Mouse (Mus musculus) bone marrow, adult 2 months (tissue): ENCODE measurements around the gene Rtn4rl1. TPM values are rescaled to one million over a fixed set of nuclear protein-coding genes. Genes with fewer than 3 reads are reported as not detected.

Experiments
- H3K27ac ChIP-seq: fragments of 200-500 bp; 2 replicates; pipeline ENCODE4 v1.5.1; 2012; ENCODE audit warnings: low read depth, mild to moderate bottlenecking, control low read depth, inconsistent platforms, low read length; ENCODE audit not compliant: control insufficient read depth, poor library complexity, insufficient read depth
- H3K4me1 ChIP-seq: fragments of 200-500 bp; 2 replicates; pipeline ENCODE4 v1.6.1; 2011; ENCODE audit warnings: low read length; ENCODE audit not compliant: control insufficient read depth, insufficient read depth
- H3K4me3 ChIP-seq: fragments of 200-500 bp; replicated peaks from 2 replicates; pipeline ENCODE3; 2011; ENCODE audit warnings: mild to moderate bottlenecking, low read depth, low read length, control low read depth; ENCODE audit not compliant: control insufficient read depth
- CTCF ChIP-seq: fragments of 200-500 bp; IDR thresholded peaks from 2 replicates; pipeline ENCODE4 v1.5.1; 2011; ENCODE audit warnings: low read length, control low read depth; ENCODE audit not compliant: control insufficient read depth, insufficient read depth
- POLR2A ChIP-seq: fragments of 200-500 bp; IDR thresholded peaks from 2 replicates; pipeline ENCODE4 v1.6.1; 2011; ENCODE audit warnings: low read depth, mild to moderate bottlenecking, control low read depth, low read length, borderline replicate concordance; ENCODE audit not compliant: control insufficient read depth
- WGBS: fragments of 180-500 bp; shearing (Covaris S2); methylation state at CpG from one replicate; pipeline ENCODE4 v1.1.7; 2018; 5-methylcytosine and 5-hydroxymethylcytosine counted together
- polyA plus RNA-seq: library from polyadenylated mRNA; stranded (reverse); fragments of >200 nt; gene quantifications from 2 replicates; pipeline ENCODE4 v1.2.4, GENCODE M21; 2011; ENCODE audit warnings: low replicate concordance; ENCODE audit not compliant: missing spikeins, insufficient read depth, insufficient read length

Rtn4rl1 gene
- polyA plus RNA-seq, 1 experiment = 0.85 TPM

DNA sequence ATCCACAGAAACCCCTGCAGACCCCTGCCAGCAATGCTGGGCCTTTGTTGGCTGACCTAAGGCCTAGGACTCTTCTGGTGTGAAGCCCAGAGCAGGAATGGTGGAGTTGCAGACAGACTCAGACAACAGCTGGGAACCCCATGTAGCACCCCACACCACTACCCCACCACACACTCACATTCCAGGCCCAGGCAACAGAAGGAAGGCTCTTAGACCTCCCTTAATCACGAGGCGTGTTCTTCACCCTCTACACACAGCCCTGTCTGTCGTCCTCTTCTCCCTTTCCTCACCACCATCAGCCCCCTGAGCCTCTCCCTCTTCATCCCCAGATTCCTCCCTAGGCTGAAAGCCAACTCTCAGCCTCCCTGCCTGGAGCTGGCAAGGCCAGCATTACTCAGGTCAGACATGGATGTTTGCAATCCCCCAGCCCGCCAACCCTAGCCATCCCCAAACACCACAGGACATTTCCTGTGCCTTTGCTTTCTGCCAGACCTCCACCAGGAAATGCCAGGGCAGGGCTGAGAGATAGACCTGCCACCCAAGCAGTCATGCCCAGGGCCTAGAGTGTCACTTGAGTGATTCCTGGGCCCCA, 32.1 kb upstream of the Rtn4rl1 start:
- WGBS = 86% methylated on average over 4 of the region's 4 CpGs
- no peak overlapping the region for H3K4me3 ChIP-seq
- TF ChIP-seq POLR2A (no peak), CTCF (no peak)
- peaks cover 6% of the 10 kb centered on the region for H3K4me1 ChIP-seq
- H3K27ac ChIP-seq = no peak overlapping the region

DNA sequence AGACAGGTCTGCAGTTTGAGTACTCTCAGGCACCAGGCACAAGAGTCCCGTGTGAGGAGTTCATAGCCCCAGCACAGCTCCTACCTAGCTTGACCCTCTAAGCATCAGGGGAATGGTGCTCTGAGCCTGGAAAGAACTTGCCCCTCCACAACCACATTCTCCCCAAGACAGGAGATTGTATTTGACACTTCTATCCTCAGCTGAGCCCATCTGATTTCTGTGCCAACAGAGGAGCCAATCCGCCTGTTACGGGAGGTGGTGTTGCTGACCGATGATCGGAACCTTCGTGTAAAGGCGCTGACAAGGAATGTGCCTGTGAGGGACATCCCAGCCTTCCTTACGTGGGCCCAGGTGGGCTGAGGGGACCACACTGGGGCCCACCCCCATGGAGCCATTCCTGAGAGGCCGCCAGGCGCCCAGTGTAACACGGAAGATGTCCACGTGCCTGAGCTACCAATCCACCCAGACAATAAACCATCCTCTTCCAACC, 30.9 kb upstream of the Rtn4rl1 start:
- WGBS = 95% methylated on average over 12 of the region's 12 CpGs
- Histone ChIP-seq H3K4me3 (no peak overlapping the region), H3K27ac (peak overlapping the region; percentile 40; the same call in 1 of the 2 replicates), H3K4me1 (peaks cover 8% of the 10 kb centered on the region)
- TF ChIP-seq CTCF (no peak), POLR2A (no peak)

DNA sequence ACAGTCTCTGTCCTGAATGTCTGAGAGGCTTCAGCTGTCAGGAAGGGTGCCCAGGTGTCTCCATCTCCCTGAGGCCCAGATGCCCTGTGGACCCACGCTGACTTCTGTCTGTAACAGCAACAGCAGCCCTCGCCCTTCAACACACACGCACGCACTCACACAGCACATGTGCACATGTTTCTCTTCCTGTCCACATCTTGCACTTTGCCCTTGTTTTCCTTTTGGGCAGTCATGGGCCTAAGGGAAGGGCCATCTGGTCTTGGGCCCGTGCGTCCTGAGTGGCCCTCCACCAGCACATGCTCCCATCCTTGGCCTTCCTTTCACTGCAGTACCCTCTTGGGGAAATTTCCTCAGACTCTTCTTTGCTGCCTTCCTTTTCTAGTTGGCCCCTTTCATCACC, 30.2 kb upstream of the Rtn4rl1 start:
- Histone ChIP-seq H3K4me1 (peaks cover 8% of the 10 kb centered on the region), H3K4me3 (no peak overlapping the region), H3K27ac (peak overlapping the region; percentile 40)
- WGBS = 70% methylated on average over 6 of the region's 6 CpGs
- no peak for TF ChIP-seq CTCF
- TF ChIP-seq POLR2A = no peak

DNA sequence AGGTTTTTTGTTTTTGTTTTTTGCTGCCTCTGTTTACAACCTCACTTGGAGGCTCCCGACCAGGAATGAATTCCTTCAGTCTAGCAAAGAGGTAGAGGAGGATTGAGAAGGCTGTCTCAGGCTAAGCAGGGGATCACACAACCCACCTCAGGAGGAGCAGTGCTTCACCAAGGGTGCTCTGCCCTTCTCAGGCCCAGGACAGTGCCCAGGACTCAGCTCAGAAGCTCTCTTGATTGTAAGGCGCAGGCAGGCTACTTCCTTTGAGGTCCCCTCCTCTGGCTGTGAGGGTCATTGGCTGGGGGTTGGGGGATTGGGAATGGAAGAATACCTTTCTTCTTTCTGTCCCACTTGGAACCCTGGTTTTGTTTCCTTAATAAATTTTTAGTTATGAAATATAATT, 29.5 kb upstream of the Rtn4rl1 start:
- no peak for TF ChIP-seq POLR2A
- TF ChIP-seq CTCF = no peak
- 93% methylated on average over 2 of the region's 2 CpGs for WGBS
- peaks cover 8% of the 10 kb centered on the region for H3K4me1 ChIP-seq
- no peak overlapping the region for H3K27ac ChIP-seq
- no peak overlapping the region for H3K4me3 ChIP-seq

DNA sequence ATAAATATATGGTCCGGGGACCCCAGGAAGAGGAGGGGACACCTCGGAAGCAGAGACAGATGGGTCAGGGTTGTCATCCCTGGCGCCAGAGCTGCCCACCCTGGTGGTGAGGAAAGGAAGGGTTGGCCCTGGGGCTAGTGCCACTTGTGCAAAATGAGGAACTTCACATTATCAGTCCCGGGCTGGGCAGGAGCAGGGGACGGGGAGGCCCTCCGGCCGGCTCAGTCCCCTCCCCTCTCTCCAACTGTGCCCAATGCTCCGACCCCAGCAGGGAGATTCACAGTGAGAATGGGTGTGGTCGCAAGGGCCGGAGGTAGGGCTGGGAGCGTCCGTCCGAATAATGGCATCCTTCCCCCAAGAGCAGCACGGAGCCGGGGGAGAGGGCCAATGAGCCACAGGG, 28.8 kb upstream of the Rtn4rl1 start:
- H3K4me1 ChIP-seq = peaks cover 8% of the 10 kb centered on the region
- TF ChIP-seq CTCF (peak; percentile 12; the same call in 1 of the 2 replicates), POLR2A (peak; percentile 11; the same call in 1 of the 2 replicates)
- H3K27ac ChIP-seq = peak overlapping the region; percentile 45; the same call in 1 of the 2 replicates
- WGBS = 6% methylated on average over 15 of the region's 15 CpGs
- peak overlapping the region; percentile 55 for H3K4me3 ChIP-seq

DNA sequence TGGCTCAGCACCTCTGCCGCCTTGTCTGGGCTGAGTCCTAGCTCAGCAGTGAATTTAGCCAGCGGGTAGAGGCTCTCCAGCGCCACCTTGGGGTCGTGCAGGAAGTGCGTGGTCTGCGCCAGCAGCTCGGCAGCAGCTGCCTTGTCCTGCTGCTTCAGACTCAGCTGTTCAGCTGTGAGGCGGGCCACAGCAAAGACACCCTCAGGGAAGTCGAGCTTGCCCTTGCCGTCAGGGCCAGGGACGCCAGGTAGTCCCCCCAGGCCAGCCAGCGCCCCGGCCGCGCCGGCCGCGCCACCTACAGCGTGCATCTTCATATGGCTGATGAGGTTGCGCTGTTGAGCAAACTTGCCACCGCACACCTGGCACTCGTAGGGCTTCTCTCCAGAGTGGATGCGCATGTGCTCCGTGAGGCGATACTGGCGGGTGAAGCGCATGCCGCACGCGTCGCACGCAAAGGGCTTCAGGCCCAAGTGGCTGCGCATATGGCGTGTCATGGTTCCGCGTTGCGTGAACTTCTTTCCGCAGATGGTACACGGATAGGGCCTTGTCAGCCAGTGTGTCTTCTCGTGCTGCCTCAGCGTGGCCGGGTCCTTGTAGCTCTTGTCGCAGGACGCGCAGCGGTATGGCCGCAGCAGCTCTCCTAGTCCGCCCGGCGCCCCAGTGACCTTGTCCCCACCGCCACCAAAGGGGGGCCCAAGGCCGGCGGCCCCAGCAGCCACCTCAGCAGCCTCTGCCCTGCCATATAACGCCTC, 28.0 kb upstream of the Rtn4rl1 start:
- TF ChIP-seq CTCF (peak; percentile 93), POLR2A (peak; percentile 46; the same call in 1 of the 2 replicates)
- Histone ChIP-seq H3K4me1 (peaks cover 9% of the 10 kb centered on the region), H3K4me3 (peak overlapping the region; percentile 48), H3K27ac (peak overlapping the region; percentile 29; the same call in 1 of the 2 replicates)
- WGBS = 9% methylated on average over 54 of the region's 54 CpGs

DNA sequence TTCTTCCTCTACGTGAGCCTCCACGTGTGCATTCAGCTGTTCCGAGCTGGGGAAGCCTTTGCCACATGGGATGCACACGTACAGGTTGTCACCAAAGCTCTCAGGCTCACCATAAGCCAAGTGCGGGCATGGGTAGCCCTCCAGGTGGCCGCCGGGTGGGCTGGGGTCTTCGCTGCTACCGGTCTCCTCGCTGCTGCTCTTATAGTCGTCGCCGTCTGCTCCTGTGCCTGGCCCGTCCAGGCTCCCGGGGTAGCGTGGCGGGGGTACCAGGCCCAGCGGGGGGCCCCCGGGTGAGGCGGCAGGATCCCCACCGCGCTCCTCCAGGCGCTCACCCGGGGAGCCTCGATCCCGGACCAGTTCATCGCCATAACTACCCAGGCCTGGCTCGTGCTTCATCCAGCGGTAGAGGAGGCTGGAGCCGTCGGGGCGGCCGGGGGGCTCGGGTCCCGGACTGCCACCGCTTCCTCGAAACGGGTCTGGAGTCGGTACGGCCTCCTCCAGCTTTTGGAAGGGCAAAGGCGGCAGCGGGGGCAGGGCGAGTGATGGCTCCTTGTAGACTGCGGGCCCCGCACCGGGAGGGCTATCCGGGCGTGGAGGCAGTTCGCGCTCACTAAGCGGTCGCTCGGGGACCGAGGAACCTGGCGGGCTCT, 27.3 kb upstream of the Rtn4rl1 start:
- TF ChIP-seq POLR2A (no peak), CTCF (no peak)
- Histone ChIP-seq H3K27ac (no peak overlapping the region), H3K4me3 (no peak overlapping the region), H3K4me1 (peaks cover 9% of the 10 kb centered on the region)
- WGBS = 11% methylated on average over 55 of the region's 55 CpGs
